Mouse (Mus musculus): ENCODE measurements around the gene Ttll1.

DNA sequence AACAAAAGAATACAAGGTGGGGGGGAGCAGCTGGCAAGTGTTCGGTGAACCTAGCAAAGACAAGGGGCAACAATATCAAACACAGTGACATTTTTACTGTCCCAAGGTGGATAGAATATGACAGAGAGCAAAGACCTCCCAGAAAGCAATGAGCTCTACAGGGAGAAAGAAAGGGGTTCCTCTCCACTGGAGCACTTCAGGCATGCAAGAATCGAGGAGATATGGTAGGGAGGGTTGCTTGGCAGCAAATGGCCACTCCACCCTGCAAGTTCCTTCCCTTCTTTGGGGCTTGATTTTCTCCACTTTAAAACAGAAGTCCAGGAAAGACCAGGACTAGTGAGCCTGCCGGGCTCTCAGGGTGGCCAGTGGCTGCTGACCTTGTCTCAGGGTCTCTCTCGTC lies 44.4 kb downstream of the Ttll1 start:
- TF ChIP-seq CTCF (IDR thresholded peaks at IDR 0.05), result no peak
- TF ChIP-seq EP300 (IDR thresholded peaks at IDR 0.05), result no peak
